Mouse (Mus musculus) embryonic fibroblast, embryonic 13.5 days (primary cell): ENCODE data around the gene St6gal1. TPM values are rescaled to one million over a fixed set of nuclear protein-coding genes. Genes with fewer than 3 reads are reported as not detected.

Source experiments
- H3K27ac ChIP-seq: 2 replicates; pipeline ENCODE4 v1.5.1; 2012; ENCODE audit warnings: low read length, control low read depth, inconsistent platforms; ENCODE audit not compliant: insufficient read depth
- H3K4me1 ChIP-seq: 2 replicates; pipeline ENCODE4 v1.6.1; 2011; ENCODE audit warnings: low read length; ENCODE audit not compliant: control insufficient read depth, insufficient read depth
- H3K4me3 ChIP-seq: 2 replicates; pipeline ENCODE4 v1.5.1; 2011; ENCODE audit warnings: mild to moderate bottlenecking, control low read depth, low read length; ENCODE audit not compliant: insufficient read depth
- CTCF ChIP-seq: IDR thresholded peaks from 2 replicates; pipeline ENCODE4 v1.5.1; 2011; ENCODE audit warnings: mild to moderate bottlenecking, control low read depth, low read length, moderate library complexity, borderline replicate concordance; ENCODE audit not compliant: insufficient read depth
- POLR2A ChIP-seq: IDR thresholded peaks from 2 replicates; pipeline ENCODE4 v1.6.1; 2011; ENCODE audit warnings: low read depth, mild to moderate bottlenecking, control low read depth, low read length, moderate library complexity
- polyA plus RNA-seq: library from polyadenylated mRNA; stranded (reverse); fragments of >200 nt; gene quantifications from 2 replicates; pipeline ENCODE4 v1.2.4, GENCODE M21; 2011; ENCODE audit warnings: low read depth; ENCODE audit not compliant: missing spikeins, insufficient read length

St6gal1 gene
- polyA plus RNA-seq, 1 experiment, result 7.4 TPM

GRCm38 (mm10) chr16:23249285-23249684 lies 24.7 kb downstream of the St6gal1 start:
- H3K27ac ChIP-seq, result no peak overlapping the region
- peaks cover 4% of the 10 kb centered on the region; the same call in 1 of the 2 replicates for H3K4me1 ChIP-seq
- TF ChIP-seq POLR2A (no peak), CTCF (no peak)
- H3K4me3 ChIP-seq, result no peak overlapping the region

GRCm38 (mm10) chr16:23249762-23250161 lies 25.2 kb downstream of the St6gal1 start:
- no peak for TF ChIP-seq CTCF
- no peak for TF ChIP-seq POLR2A
- H3K27ac ChIP-seq, result no peak overlapping the region
- H3K4me1 ChIP-seq, result peaks cover 4% of the 10 kb centered on the region; the same call in 1 of the 2 replicates
- no peak overlapping the region for H3K4me3 ChIP-seq

GRCm38 (mm10) chr16:23250556-23251444 lies 26.3 kb downstream of the St6gal1 start:
- Histone ChIP-seq H3K4me3 (no peak overlapping the region), H3K27ac (no peak overlapping the region), H3K4me1 (peaks cover 4% of the 10 kb centered on the region; the same call in 1 of the 2 replicates)
- TF ChIP-seq CTCF (no peak), POLR2A (no peak)

GRCm38 (mm10) chr16:23251445-23251773 lies 26.9 kb downstream of the St6gal1 start:
- TF ChIP-seq CTCF, result no peak
- TF ChIP-seq POLR2A, result no peak
- Histone ChIP-seq H3K27ac (no peak overlapping the region), H3K4me3 (no peak overlapping the region), H3K4me1 (peaks cover 4% of the 10 kb centered on the region; the same call in 1 of the 2 replicates)

- H3K4me1 ChIP-seq, result peaks cover 4% of the 10 kb centered on the region; the same call in 1 of the 2 replicates
- H3K27ac ChIP-seq, result peak overlapping the region; percentile 16; the same call in 1 of the 2 replicates
- H3K4me3 ChIP-seq, result no peak overlapping the region
- TF ChIP-seq CTCF (no peak), POLR2A (no peak)
Observed at GRCm38 (mm10) chr16:23253620-23254019, 29.1 kb downstream of the St6gal1 start.

- Histone ChIP-seq H3K4me1 (peaks cover 4% of the 10 kb centered on the region; the same call in 1 of the 2 replicates), H3K27ac (peak overlapping the region; percentile 47; the same call in 1 of the 2 replicates), H3K4me3 (no peak overlapping the region)
- no peak for TF ChIP-seq POLR2A
- TF ChIP-seq CTCF, result no peak
Observed at GRCm38 (mm10) chr16:23254062-23254461, 29.5 kb downstream of the St6gal1 start.

- no peak for TF ChIP-seq CTCF
- no peak for TF ChIP-seq POLR2A
- Histone ChIP-seq H3K4me1 (peaks cover 4% of the 10 kb centered on the region; the same call in 1 of the 2 replicates), H3K4me3 (no peak overlapping the region), H3K27ac (no peak overlapping the region)
Observed at GRCm38 (mm10) chr16:23256638-23257037, 32.1 kb downstream of the St6gal1 start.

GRCm38 (mm10) chr16:23258429-23258822 lies 33.9 kb downstream of the St6gal1 start:
- TF ChIP-seq CTCF (no peak), POLR2A (no peak)
- Histone ChIP-seq H3K27ac (no peak overlapping the region), H3K4me1 (peaks cover 4% of the 10 kb centered on the region; the same call in 1 of the 2 replicates), H3K4me3 (no peak overlapping the region)

GRCm38 (mm10) chr16:23258823-23259457 lies 34.4 kb downstream of the St6gal1 start:
- H3K27ac ChIP-seq, result no peak overlapping the region
- H3K4me3 ChIP-seq, result no peak overlapping the region
- peaks cover 2% of the 10 kb centered on the region; the same call in 1 of the 2 replicates for H3K4me1 ChIP-seq
- TF ChIP-seq CTCF (no peak), POLR2A (no peak)
